Mouse (Mus musculus): Measurements from ENCODE around the gene Adarb1.

Adarb1 gene

DNA sequence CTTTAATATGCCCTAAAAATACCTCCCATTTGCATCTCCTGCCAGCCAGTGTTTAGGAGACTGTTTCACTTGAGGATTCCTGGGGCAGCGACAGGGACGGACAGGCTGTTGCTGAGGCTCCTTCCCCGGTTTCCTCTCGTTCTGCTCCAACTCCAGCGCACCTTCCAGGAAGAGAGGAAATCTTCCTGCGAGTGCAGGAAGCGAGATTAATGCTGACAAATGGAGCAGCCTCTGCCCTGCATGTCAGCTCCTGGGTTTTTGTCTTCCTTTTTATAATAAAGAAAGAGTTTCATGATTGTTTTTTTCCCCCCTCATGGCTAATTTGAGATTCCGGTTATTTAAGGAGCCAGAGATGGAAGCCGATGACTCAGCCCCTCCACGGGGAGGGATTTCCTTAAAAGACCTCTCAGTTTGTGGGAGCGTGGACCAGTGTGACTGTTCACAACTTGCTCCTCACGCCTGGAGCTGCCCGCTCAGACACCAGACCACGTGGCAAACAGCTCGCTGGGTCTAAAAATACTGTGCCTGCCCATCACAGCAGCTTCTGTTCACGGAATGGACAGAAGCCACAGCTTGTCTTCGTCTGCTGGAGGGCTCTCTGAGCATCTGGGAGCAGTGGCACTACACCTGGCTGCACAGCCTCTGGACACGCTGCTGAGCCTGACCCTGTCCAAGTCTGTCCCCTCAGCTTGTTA is 16.5 kb upstream of the Adarb1 start:
- DNase-seq (ENCODE audit: low spot score), result no peak

DNA sequence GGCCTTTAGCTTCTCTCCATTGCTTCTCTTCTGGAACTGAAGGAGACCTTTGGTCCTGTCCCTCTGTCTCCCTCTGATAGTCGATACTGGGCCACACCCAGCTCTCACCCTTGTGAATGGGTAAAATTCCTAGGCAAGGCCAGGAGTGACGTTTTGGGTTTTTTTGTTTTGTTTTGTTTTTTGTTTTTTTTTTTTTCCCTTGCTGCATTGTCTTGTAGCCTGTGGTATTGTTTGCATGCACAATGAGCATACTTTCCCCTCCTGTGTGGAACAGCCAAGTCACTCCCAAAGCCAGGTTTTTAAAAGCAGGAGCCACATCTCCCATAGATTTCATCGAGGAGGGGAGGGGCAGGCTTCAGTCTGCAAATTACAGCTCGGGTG is 16.0 kb upstream of the Adarb1 start:
- no peak for DNase-seq (ENCODE audit: low spot score)

DNA sequence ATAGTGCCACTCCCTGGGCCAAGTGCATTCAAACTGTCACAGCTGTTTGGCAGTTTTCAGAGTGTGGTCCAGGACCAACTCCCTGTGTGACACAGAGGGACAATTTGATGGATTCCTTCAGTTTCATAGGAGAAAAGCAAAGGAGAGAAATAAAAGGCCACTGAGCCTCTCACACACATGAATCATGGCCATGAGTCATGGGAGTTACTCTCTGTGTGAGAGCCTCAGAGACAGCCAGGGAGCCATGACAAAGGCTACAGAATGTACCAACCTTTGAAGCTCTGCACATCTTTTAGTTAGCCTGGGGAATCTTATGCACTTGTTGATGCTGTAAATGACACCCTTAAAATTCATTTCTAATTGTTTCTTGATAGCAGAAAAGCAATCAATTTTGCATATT is 12.7 kb upstream of the Adarb1 start:
- DNase-seq (ENCODE audit: low spot score), result no peak

- no peak for DNase-seq (ENCODE audit: low spot score)
Observed at GRCm38 (mm10) chr10:77429921-77430320, 11.9 kb upstream of the Adarb1 start.

- DNase-seq (ENCODE audit: low spot score), result no peak
Observed at GRCm38 (mm10) chr10:77427610-77428009, 9.5 kb upstream of the Adarb1 start.

DNA sequence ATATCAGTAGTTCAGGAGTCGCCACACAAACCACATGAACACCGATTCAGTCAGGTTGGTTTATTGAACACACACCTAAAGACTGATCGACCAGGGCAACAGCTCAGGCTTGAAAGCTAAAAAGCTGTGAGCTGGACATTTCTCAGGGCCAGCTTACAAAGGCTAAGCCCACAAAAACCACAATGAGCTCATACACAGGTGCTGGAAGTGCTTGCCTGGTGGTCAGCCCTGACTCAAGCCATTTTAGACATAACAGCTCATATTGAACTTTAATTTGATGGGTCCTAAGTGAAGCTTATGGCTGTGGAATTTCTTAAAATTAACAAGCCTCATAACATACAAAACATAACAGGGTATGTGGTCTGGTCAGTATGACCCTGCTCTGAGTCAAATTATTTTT is 2.1 kb upstream of the Adarb1 start:
- DNase-seq (ENCODE audit: low spot score), result no peak

DNA sequence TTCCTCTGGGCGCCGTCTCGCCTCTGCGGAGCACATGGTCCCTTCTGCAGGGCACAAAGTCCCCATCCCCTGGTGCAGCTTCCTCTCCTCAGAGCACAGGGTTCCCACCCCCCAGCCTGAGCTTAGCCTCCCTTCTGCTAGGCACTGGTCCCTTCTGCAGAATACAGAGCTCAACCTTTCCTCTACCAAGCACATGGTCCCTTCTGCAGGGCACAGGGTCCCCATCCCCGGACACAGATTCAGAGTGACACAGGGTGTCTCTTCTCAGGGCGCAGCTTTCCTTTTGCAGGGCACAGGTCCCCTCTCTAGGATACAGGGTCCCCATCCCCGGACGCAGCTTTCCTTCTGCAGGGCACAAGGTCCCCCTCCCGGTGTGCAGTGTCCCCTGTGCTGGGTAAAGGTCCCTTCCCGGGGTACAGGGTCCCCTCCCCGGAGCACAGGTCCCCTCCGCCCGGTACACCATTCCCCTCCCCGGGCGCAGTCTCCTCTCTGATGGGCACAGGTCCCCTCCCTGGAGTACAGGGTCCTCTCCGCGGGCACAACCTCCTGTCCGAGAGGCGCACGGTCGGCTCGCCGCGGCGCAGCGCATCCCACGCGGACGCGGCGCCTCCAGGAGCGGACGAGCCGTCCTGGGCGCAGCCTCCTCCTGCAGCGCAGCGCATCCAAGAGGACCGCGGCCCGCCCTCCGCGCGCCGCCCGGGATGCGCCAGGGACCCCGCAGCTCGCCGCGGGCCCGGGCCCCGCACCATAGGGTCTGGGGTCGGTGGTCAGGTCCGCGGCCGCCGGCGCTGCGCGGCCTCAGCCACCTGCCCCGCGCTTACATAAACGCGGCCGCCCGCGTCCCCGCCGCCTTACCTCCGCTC is 599 bp downstream of the Adarb1 start:
- peak; percentile 13 for DNase-seq (ENCODE audit: low spot score)

DNA sequence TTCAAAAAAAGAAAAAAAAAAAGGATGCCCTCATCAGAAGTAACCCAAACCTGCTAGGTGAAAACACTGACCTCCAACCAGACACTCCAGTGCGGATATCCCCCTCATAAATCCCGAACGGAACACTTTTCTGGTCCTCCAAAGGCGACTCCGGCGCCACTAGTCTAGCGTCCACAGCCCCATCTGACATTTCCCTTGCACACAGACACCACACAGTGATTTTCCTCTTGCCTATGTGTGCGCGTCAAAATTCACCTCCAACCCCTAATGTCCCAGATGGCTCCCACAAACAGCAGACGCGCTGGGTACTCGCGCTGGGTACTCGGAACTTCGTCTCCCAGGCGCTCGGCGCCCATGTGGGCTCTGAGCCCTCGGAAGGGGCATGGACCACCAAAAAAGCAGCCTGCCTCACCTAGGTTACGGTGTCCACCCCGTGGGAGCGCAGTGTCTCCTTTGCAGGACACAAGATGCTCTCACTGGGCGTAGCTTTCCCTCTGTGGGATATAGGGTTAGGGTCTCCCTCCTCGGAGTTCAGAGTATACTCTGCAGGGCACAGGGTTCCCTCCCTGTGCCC is 1.3 kb downstream of the Adarb1 start:
- no peak for DNase-seq (ENCODE audit: low spot score)

- no peak for DNase-seq (ENCODE audit: low spot score)
Observed at GRCm38 (mm10) chr10:77415867-77416266, 2.2 kb downstream of the Adarb1 start.

DNA sequence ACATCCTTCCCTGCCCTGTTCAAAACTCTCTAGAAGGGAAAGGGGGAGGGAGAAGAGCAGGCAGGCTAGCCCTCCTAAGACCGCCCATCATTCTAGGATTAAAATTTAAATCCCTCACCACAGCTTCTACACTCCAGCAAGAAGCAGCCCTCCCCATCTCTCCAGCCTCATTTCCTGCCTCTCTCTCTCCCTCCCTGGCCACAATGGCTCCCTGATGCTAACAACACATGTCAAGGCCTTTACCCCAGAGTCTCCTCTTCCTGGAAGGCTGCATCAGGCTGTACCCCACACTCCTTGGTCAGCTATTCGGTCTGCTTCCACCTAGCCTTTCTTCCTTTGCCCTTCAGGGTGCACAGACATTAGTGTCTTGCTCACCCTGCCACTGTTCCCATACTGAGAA is 4.3 kb downstream of the Adarb1 start:
- no peak for DNase-seq (ENCODE audit: low spot score)

DNA sequence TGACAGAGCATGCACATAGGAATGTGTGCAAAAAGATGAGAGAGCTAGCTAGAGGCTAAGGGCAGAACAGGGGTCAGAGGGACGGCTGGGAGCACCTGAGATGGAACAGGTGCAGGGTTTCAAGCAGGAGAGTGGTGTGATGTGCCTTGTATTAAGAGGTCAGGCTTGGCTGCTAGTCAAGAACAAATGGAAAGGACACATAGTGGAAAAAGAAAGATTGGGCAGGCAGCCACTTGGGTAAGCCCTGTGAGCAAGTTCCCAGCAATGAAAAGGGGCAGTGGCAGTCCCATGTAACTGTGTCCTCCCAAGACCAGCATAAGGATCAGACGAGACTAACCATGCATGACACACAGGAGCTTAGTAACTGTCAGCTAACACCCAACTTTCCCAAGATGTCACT is 8.9 kb downstream of the Adarb1 start:
- DNase-seq (ENCODE audit: low spot score), result no peak

GRCm38 (mm10) chr10:77408241-77408640 is 9.8 kb downstream of the Adarb1 start:
- DNase-seq (ENCODE audit: low spot score), result no peak

- no peak for DNase-seq (ENCODE audit: low spot score)
Observed at GRCm38 (mm10) chr10:77406486-77406885, 11.6 kb downstream of the Adarb1 start.

DNA sequence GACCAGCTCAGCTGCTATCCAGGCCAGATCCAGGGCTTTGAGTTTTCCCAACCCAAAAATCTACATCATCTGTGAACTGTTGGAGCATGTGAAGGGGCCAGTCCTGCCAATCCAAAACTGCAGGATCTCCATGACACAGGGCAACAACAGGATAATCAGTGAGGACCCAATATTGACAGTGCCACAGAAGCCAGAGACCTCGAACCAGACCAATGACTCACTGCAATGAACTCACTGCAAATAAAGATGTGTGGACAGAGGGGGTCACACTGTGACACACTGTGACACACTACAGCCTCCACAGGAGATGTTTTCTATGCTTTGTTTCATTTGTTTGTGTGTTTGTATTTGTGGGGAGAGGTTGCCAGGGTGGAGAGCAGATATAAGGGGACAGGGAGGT is 15.6 kb downstream of the Adarb1 start:
- no peak for DNase-seq (ENCODE audit: low spot score)

DNA sequence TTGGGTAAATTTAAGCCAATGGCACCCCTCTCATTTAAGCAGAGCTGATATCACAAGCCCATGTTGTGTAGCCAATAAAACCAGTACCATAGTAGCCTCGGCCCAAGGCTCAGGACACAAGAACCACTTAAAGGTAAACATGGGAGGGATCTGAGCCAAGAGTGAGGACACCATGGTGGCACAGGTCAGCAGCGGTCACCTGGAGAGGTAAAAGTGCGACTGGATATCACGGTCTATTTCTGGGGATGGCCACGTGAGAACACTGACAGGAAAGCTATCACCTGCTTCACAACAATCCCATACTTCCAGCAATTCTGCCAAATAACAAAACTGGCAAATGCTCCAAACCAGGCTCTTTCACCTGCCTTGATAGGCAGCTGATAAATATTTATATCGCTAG is 17.0 kb downstream of the Adarb1 start:
- DNase-seq (ENCODE audit: low spot score), result no peak

DNA sequence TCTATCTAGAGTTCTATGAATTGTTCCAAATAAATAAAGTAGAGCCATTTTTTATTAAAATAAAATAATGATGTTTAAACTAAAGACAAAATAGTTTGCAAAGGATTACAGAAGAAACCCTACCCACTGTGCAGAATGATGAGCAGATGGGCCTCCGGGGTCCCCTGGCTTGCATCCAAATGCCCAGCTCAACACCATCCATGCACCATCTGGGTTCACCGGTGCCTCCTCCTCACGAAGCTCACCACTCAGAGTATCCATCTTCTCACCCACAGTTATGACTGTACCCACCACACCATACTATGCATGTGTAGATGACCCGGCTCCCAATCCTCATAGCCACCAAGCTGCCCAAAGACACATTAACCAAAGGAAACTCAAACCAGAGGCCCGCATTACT is 18.1 kb downstream of the Adarb1 start:
- DNase-seq (ENCODE audit: low spot score), result no peak

DNA sequence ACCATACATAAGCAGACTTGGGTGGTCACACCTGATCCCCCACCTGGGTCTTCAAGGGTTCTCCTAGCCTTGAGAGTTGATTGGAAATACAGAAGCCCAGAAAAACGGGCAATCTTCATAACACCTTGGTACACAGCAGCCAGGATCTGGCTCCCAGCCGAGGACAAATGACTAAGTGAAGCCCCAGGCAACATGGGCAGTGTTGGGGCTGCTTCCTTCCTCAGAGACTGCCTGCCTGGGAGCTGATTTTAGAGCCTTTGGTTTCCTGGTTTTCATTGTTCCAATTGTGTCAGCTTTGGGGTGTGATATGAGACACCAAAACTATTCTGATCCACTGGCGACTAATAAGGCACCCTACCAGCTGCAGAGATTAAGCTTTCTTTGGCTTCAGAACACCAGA is 20.0 kb downstream of the Adarb1 start:
- no peak for DNase-seq (ENCODE audit: low spot score)

- no peak for DNase-seq (ENCODE audit: low spot score)
Observed at GRCm38 (mm10) chr10:77397056-77397642, 20.9 kb downstream of the Adarb1 start.

- DNase-seq (ENCODE audit: low spot score), result no peak
Observed at GRCm38 (mm10) chr10:77396015-77396414, 22.1 kb downstream of the Adarb1 start.

DNA sequence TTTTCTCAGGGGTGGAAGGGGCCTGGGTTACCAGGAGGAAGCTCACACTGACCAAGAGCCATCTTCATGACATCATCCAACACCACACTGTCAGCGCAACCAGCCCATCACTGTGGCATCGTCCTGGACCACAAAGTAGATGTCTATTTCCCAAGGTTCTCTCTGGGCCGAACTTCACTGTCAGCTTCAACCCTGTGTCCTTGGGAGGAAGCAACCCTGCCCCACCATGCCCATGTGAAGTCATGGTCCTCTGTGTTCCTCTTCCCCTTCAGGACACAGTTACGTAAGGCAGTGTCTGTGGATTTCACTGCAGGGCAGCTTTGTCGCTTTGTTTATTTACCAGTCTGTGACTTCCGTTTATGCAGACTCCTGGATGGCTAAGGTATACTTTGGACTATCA is 27.0 kb downstream of the Adarb1 start:
- DNase-seq (ENCODE audit: low spot score), result no peak

DNA sequence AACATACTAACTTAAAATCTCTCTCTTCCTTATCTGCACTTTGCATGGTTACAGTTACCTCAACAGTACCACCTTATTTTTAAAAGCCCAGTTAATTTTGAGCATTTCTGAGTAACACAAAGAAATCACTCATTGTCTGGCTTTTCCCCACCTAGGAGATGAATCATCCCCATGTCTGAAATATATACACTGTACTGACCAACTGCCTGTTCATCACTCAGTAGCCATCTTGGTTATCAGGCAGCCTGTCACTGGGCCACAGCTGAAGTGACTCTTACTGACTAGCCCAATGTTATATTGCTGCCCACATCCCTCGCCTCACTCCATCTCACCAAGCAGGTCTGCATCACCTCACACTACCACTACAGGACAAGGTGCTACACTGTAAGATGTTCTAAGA is 30.5 kb downstream of the Adarb1 start:
- DNase-seq (ENCODE audit: low spot score), result no peak

DNA sequence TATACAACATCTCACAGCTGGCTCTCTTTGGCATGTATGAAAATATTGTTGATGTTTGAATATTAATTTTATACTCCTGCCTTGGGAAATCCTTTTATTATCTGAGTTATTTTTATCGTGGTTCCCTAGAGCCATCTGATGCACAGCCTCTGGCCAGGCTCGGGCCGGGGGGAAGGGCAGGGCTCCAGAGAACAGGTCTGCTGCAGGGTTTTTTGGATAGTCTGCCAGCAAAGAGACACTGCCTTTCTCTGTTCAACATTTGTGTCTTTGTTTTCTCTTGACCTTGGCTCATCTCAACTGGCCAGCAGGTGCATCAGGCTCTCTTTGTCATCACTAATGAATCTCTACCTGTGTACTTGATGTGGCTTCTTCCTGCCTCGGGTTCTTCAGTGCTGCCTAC is 32.3 kb downstream of the Adarb1 start:
- no peak for DNase-seq (ENCODE audit: low spot score)

GRCm38 (mm10) chr10:77383045-77383444 is 35.0 kb downstream of the Adarb1 start:
- DNase-seq (ENCODE audit: low spot score), result no peak

Data from T-cell, adult 2 months (primary cell).